Mouse (Mus musculus) c-Kit-positive CD71-positive TER-119-negative erythroid progenitor cells, embryonic 14.5 days (primary cell): Measurements from ENCODE around the gene Nop16.

ENCODE experiments used
- DNase-seq: peaks from one replicate; pipeline ENCODE4 v3.0.0-alpha.2; 2013; ENCODE audit warnings: low read depth

Gene Nop16

DNA sequence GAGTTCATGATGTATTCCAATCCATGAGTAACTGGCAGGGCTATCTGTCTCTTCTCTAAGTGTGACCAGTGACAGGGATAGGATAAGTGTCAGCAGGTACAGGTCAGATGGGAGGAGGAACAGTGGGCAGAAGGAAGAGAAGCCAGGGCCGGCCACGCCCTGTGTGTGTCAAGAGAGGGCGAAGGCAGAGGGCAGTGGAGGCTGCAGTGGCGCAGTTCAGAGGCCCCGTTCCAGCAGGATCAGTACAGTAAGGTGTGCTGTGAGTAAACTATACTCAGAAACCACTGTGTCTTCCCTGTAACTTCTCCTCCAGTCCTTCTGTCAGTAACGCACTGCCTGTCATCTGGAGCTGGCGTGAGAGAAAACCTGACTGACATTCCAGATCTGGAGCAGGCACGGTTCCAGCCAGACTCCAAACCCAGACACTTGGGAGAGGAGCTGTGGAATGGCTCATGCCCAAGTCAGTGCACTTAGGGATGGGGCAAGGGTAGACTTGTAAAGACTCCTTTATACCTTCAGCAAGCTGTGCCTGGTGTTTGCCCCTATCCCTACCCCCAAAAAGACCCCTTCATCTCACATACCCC lies 6.3 kb upstream of the Nop16 start:
- DNase-seq = no peak

DNA sequence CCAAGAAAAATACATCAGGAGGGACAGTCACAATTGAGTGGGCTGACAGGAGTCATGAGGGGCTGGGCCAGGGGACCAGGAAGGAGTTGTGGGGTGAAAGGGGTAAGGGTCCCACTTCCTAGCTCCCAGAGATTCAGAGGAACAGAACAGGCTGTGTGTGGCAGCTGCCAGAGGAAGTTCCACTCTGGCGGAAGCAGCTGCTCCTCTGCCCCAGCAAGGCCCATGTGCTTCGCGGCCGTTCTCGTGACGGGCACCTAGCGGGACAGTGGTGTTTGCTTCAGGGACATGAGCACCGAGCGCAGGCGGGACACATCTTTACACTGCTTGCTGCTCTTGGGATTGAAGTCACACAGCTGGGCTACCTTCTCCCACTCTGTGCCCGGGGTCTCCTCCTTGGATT lies 3.7 kb upstream of the Nop16 start:
- DNase-seq = no peak

DNA sequence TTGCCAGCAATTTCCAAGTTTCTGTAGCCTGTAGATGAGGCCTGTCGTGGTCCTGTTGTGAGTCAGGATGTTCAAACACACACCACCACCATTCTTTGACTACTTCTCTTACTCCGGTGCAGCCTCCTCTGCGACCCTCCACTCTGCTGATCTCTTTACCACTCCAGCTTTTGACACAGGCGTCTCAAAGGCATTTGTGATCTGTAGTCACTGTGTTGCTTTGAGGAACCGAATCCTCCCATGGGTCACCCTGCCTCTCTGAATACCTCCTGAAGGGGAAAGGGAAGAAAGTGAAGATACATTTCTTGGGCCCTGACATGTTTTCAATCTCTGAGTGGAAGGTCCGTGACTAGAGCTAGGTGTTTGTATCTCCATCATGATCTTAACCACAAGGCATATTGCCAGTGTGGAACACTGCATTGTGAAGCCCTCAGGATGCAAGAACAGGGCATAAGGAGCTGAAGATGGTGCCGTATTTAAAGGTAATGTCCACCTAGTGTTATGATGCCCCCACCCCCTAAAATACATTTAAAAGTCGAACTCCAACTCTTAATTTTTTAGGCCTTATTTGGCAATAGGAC lies 2.0 kb upstream of the Nop16 start:
- DNase-seq = no peak

DNA sequence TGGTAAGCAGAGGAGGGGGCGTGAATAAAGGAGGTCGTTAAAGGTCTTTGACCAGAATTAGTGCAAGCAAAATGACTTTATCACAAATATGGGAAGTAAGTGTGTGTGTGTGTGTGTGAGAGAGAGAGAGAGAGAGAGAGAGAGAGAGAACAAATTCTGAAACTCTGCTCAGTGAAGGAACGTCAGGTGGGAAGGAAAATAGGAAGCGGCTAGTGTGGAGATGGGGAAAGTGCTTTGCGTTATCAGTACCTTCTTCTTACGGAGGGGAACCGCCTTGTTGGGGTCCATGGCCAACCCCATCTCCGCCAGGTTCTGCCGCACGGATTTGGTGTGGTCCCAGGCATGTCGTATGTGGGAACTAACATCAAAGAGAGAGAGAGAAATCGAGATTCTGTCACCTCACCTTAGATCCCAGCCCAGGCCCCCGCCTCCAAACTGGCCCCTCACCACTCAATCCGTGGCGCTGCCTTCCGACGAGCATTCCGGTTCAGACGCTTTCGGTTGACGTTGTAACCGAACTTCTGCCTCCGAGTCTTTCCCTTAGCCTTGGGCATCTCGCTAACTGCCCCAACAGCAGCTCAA lies 385 bp downstream of the Nop16 start:
- no peak for DNase-seq

DNA sequence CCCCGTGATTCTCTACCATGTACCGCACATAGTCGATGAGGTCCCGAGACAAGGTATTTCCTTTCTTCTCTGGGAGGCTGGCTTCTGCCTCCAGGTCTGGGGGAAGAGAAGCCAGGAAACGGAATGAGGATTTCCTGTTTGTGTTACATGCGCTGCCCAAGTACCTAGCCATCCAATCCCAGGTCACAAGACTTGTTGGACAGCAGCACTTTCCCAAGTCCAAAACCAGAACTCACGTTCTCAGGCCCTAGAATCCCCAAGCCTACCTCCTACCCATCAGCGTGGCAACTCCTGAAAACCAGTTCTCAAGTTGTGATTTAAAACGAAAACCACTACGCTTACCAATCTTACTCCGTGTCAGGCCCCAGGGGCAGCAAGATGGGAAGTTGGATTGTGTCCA lies 4.1 kb downstream of the Nop16 start:
- no peak for DNase-seq

DNA sequence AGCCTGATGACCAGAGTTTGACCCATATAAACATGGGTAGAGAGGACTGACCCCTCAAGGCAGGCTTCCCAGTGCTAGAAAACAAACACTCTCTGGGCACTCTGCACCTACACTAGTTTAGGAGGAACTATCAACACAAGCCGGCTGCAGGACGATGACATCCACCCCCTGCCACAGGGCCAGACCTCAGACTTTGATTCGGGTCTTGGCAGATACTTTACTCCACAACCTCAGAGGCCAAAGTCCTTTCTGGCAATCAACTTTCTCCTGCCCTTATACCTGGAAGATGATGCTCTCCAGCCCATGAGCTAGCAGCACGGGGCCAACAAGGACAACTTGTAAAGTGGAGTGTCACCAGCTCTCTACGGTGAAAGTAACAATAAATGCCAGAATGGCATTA lies 7.0 kb downstream of the Nop16 start:
- no peak for DNase-seq

DNA sequence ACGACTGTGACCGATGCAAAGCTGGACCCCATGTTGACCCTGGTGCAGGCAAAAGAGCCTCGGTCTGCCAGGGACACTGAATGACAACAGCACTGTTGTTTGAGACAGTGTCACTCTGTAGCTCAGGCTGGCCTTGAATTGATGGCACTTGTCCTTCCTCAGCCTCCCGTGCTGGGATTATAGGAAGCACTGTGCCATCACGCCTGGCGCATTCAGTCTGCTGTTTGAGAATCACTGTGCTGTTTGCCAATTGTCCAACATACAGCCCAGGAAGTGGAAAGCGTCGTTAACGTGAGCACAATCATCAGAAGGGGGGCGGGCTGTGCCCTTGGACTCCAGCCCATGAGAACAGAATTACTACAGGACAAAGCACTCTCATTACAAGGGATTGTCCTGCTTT lies 7.8 kb downstream of the Nop16 start:
- no peak for DNase-seq

DNA sequence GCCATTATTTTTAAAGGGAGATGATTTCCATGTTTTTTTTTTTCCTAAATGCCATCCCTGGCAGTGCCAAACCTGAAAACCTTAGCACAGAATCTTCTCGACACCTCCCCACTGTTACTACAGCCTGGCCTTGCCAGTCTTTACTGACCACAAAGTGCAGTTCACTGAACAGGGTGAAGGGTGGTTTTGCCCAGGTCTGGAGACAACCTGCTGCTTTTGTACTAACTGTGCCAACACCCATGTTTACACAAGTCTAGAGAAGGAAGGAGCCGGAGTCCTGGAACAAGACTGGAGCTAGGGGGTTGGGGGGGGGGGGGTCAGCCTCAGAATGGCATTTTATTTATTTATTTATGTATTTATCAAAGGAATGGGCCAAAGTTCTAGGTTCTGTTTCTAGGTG lies 8.5 kb downstream of the Nop16 start:
- no peak for DNase-seq

DNA sequence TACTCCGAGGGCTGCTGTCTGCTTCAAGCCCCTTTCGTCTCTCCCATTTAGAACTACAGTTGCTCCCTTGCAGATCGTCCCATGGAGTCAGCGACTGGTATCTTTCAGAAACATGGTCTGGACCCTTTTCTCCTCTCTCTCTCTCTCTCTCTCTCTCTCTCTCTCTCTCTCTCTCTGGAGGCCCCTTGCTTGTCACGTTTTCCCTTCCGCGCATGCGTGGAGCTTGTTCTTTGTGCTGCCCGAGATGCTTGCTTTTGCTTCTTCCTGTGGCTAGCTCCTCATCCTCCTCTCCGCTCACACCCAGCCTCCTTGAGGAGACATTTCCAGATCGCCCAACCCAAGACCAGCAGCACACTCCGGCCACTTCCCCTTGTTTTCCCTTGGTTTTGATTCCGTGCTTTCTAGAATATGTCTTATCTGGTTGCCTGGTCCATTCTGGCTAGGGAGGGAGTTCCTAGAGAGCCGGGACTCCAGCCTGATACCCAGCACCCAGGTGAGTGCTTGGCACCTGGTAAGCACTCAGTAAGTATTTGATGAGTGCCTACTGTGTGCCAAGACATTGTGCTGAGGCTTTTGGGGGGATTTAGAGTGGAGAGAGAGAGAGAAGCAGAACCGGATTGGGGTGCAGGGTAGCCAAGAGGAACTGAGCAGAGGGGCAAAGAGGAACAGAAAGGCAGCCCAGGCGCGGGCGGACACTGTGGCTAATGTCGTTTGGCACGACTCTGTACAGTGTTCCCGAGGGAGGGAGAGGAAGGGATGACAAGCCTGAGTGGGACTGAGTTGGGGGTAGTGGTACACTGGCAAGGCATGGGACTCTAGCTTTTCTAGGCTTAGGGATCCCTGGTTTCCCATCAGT lies 12.0 kb downstream of the Nop16 start:
- DNase-seq = no peak

DNA sequence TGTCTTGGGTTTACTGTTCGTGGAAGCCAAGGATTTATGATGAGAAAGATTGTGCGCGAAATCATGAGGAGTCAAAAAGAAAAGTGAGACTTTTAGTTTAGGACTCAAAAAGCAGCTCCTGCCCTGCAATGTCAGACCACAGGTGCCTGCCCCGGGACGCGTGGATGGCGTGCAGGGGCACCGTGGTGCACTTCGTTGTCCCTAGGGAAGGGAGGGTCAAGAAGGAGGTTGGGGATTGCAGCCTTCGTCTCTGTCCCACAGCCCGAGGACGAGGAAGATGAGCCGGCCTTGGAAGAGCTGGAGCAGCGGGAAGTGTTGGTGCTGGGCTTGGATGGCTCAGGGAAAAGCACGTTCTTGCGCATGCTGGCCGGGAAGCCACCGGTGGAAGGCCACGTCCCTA lies 14.4 kb downstream of the Nop16 start:
- no peak for DNase-seq

DNA sequence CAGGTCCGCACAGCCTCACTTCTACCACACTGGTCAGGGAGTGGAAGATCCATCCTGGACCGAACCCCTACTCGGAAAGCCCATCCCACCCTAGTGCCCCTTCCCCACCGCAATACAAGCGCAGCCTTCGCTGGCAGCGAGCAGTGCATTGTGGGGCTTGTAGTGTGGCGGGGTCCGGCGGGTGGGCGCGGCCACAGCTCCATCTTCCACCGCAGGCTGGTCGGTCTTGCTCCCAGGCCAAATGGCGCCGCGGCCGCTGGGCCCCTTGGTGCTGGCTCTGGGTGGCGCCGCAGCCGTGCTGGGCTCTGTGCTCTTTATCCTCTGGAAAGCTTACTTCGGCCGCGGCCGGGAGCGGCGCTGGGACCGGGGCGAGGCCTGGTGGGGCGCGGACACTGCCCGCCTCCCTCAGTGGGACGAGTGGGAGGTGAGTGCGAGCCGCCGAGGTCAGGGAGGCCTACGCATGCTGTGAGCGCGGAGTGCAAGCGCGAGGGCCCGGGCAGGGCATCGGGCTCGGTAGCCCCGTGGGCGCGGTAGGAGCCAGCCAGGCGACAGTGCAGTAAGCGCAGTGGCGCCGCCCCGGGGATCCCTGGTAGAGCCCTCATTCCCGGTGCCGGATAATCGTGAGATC lies 14.9 kb downstream of the Nop16 start, which contains the start of gene Arl10:
Arl10 (plus strand) TSS at position 162 of the 628 bp plus-strand sequence.
- no peak for DNase-seq

DNA sequence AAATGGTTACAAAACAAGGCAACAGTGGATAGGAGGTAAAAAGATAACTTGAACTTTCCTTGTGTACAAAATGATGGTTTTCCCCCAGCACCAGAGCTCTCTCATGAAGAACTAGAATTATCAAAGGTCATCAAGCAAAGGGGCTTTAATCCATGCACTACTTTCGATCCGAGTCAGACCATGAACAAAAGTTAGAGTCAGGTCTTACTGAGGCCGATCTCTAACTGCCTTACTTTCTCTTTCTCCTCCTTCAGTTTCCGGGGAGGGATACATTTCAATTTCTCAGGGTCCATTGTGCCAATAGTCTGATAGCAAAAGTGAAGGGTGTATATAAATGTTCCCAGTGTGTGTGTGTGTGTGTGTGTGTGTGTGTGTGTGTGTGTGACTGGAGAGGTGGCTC lies 17.3 kb downstream of the Nop16 start:
- no peak for DNase-seq

DNA sequence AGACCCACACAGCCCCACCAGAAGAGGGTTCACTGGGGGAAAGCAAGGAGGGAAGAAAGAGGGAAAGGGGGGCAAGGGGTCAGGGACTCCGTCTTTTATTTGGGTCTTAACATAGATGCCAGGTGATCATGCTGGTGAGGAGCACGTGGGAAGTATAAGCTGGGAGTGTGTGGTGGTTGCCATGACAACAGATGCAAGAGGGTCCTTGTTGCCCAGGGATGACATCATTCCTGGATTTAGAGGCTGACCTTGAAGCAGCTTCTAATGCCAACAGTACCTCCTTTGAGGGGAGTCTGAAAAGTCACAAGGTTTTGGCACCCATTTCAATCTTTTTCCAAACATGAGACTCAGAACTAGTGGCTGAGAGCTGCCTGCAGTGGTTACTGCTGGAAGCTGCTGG lies 18.3 kb downstream of the Nop16 start:
- no peak for DNase-seq

DNA sequence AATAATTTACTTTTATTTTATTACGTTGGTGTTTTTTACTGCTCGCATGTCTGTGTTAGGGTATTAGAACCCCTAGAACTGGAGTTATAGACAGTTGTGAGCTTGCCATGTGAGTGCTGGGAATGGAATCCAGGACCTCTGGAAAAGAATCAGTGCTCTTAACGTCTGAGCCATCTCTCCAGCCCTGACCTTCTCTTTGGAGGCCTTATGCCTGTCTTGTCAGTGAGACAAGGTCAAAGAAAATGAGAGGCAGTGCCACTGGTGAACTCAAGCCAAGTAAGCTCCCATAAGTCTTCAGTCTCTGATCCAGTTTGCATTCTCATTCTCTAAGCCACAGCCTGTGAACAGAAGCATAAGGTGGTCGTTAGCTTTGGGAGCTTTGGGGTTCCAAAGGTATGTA lies 19.2 kb downstream of the Nop16 start:
- no peak for DNase-seq

DNA sequence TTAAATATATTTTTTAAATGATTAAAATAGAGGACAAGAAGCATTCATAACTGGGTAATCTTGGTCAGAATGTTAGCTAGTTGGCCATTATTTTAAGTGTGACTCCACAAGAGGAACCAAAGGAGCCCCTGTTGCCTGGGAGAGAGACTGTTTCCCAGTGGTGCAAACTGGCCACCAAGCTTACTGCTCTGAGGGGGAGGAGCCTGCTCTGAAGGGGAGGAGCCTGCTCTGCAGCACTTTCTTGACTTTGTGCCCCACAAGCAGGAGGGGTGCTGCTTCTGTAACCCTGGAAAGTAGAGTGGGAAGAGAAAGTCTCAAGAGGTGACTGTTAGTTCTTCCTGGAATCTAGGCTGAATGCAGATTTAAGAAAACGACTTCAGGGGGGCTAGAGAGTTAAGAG lies 20.6 kb downstream of the Nop16 start:
- no peak for DNase-seq

DNA sequence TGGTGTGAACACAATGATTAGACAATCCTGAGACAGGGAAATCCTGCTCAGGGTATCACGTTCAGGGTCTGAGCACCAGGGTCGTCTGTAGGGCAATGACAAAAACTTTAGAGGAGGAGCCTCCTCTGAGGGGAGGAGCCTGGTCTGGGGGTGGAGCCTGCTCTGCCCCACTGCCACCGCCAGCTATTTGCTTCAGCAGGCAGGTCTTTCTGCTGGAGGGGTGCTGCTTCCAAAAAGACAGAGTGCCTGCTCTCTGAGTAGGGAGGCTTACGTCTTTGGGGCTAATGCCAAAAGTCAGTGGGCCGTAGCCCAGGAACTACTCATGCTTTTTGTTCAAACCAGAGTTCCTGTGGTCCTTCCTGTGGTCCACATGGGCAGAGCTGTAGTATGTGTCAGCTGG lies 21.5 kb downstream of the Nop16 start:
- DNase-seq = no peak

DNA sequence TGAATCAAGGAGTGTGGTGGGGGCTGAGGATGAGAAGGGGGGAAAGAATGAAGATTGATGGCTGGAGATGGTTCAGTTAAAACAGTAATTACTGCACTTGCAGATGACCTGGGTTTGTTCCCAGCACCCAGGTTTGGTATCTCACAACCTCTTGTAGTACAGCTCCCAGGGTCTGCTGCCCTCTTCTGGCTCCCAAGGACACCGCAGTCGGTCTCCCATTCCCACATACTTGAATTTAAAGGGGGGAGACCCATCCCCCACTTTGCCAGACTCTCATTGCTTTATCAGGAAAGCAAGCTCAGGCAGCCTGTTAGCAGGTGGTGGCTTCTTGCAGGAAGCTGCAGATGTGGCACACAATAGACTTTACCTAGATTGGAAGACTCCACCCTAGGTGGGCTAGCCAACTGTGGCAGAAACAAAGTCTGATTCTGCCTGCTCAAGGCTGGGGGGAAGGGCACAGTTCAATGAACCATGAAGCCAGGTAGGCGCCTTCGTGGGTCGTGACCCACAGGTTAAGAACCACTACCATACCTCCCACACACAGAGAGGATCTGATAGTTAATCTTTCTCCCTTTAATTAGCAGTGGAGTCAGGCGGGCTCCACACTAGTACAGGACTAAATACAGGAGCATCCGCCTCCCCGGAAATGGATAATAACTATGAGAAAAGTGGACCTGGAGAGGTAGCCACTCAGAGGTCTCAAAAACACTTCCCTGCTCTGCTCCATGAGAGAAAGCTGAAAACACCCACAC lies 24.1 kb downstream of the Nop16 start:
- DNase-seq = no peak

DNA sequence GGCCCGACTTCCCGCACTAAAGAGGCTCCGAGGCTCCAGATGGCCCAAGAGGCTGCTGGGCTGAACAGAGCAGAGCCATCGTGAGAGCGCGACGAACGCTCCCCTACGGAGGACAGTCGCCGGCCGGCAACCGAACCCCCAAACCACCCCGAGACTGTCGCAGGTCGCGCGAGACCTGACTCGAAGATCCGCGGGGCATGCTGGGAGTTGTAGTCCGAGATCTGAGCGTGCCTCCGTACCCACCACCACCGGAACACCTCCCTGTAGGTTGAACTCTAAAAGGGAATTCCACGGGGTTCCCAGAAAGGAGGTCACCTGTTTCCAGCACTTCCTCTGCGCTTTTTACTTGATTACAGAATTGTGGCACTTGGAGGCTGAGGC lies 24.7 kb downstream of the Nop16 start, which contains the start of gene 4833439L19Rik:
4833439L19Rik (minus strand) TSS at position 235 of the 381 bp plus-strand sequence.
- peak; percentile 90 for DNase-seq

DNA sequence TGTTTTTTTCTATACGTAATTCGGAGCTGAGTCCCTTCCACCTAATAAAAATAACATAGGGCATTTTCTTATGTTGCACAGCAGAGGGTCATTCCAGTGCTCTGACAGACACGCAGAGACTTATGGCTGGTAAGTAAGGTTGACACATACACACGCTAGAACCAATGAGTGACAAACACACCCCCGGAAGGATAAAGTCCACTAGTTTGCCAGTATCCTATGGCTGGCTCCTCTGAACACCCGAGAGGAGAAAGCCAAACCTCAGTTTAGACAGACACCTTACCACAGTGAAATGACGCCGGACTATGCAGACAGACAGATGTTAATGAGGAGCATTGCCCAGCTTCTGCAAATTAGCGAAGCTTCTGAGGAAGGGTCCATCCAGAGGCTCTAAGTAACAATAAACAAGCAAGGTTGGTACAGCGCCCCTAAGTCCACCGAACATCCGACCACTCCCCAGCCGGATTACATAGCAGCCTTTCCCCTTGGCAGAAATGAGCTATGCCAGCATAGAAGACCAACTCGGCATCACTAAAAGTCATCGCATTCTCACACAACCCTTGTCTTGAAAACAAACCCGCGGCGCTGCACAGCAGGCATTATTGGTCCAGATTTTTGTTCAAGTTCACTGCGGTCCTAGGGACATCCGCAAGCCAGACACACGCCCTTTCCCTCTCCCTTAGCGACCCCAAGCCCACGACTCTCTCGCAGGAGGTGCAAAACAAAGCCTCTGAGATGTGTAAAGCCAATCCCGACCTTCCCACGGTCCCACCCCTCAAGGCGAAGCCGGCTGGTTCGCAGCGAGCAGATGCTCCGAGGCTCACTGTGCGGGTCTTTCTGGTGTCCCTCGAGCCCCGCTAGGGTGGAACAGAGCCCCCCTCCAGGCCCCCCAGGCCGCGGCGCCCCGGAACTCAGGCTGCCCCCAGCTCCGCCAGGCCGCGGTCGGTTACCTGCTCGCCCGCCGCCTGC lies 25.4 kb downstream of the Nop16 start:
- DNase-seq = no peak

DNA sequence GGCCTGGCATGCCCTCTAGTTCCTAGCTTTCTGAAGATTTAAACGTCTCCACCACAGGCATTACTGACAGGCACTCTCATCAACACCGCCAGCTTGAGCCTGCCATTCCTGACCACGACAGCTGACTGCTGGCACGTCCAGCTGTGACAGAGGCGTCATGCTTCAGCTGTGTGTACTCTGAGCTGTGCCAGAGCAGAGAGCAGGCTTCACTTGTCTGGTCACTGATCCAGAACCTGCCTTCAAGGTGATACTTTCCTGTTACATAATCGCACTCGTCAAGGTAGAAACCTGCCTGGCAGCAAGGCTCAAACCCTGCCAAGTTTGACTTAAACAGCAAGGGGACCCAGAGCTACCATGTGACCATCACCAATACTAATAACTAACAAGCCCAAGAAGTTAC lies 27.3 kb downstream of the Nop16 start:
- no peak for DNase-seq

DNA sequence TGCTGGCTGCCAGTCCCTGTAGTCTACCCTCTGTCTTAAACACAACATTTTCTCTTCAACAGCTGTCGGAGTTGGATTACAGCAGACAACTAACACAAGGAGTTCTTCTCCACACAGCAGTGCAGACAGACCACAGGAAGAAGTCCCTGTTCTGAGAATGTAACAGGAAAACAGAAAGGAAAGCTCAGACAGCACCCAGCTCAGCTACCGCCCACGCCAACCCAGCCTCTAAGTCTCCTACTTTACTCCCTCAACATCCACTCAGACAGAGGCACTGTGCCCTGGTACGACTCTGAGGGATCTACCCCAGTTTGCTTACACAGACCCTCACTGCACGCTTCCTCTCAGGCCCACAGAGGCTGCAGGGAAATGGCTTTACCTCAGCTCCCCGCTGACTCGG lies 29.3 kb downstream of the Nop16 start:
- DNase-seq = no peak
